ENCODE assay signal across 8 mouse cellular contexts in genomic region chr1:189729141-189729815, GRCm38 (mm10). TPM values are rescaled to one million over a fixed set of nuclear protein-coding genes. Genes with fewer than 3 reads are reported as not detected.
A peak's percentile ranks its signal among the peaks of the same experiment; 100 is the strongest.
DNase-seq lines count a peak whose midpoint lies in the region; ATAC-seq and TF ChIP-seq lines count a peak whose summit lies in the region.

No protein-coding gene starts in this region.

- WGBS in heart, embryonic 12.5 days = 9% methylated on average over 17 of the region's 17 CpGs
- WGBS in heart, postnatal 0 days = 19% methylated on average over 17 of the region's 17 CpGs
- WGBS in midbrain, embryonic 11.5 days = 8% methylated on average over 17 of the region's 17 CpGs

- DNase-seq in heart, postnatal 14 days = no peak
- no peak for DNase-seq in heart, postnatal 0 days (ENCODE audit: low spot score)
- peak; percentile 94 for DNase-seq in midbrain, embryonic 11.5 days (ENCODE audit: low spot score, missing footprints)
- no peak for DNase-seq in right cerebral cortex, adult 2 months (ENCODE audit: low spot score in 2 of 2)
- DNase-seq in adrenal gland, postnatal 36 days = no peak
- DNase-seq in urinary bladder, postnatal 25 days (ENCODE audit: low spot score) = no peak

- H3K27me3 ChIP-seq in heart, embryonic 12.5 days (replicated peaks) = no peaks in the 10 kb centered on the region
- no peaks in the 10 kb centered on the region for H3K27me3 ChIP-seq in ES-Bruce4 (ENCODE audit: control insufficient read depth, insufficient read depth, low read length, poor library complexity, severe bottlenecking)
- no peaks in the 10 kb centered on the region for H3K27me3 ChIP-seq in heart, postnatal 0 days (ENCODE audit: control insufficient read depth, insufficient read depth, low read length)
- peaks cover 13% of the 10 kb centered on the region for H3K27me3 ChIP-seq in midbrain, embryonic 11.5 days (ENCODE audit: control insufficient read depth, insufficient read depth, low read length)

- no peak for TF ChIP-seq EP300 in ES-Bruce4 (IDR thresholded peaks at IDR 0.05; ENCODE audit: insufficient read depth, low read depth, low read length)
- TF ChIP-seq EP300 in heart, postnatal 0 days (IDR thresholded peaks at IDR 0.05; ENCODE audit: low read depth) = no peak

- peak overlapping the region; percentile 94; the same call in 1 of the 2 replicates for H3K27ac ChIP-seq in heart, embryonic 12.5 days (ENCODE audit: poor library complexity, severe bottlenecking)
- peak overlapping the region; percentile 31 for H3K27ac ChIP-seq in ES-Bruce4 (ENCODE audit: insufficient read depth, low read length)
- H3K27ac ChIP-seq in heart, postnatal 0 days (ENCODE audit: low read depth) = peak overlapping the region; percentile 93
- no peak overlapping the region for H3K27ac ChIP-seq in midbrain, embryonic 11.5 days (ENCODE audit: low read depth, low read length)

- intact Hi-C loops in heart, postnatal 14 days (cut with DNase I) = loop anchor here (5.0 kb wide), 1 partner anchor 88 kb away; no protein-coding TSS in a partner anchor

- no peak for TF ChIP-seq POLR2A in ES-Bruce4 (IDR thresholded peaks at IDR 0.05; ENCODE audit: insufficient read depth, low read length)

- peaks cover 45% of the 10 kb centered on the region for H3K4me1 ChIP-seq in heart, embryonic 12.5 days (replicated peaks)
- H3K4me1 ChIP-seq in ES-Bruce4 (ENCODE audit: control insufficient read depth, insufficient read depth, low read length) = peaks cover 2% of the 10 kb centered on the region
- H3K4me1 ChIP-seq in heart, postnatal 0 days (ENCODE audit: control insufficient read depth, insufficient read depth) = peaks cover 21% of the 10 kb centered on the region
- H3K4me1 ChIP-seq in midbrain, embryonic 11.5 days (ENCODE audit: control insufficient read depth, insufficient read depth, low read length) = peaks cover 21% of the 10 kb centered on the region

- peak overlapping the region; percentile 88 for H3K4me2 ChIP-seq in heart, embryonic 12.5 days
- peak overlapping the region; percentile 77 for H3K4me2 ChIP-seq in heart, postnatal 0 days (ENCODE audit: low read depth, low read length)
- H3K4me2 ChIP-seq in midbrain, embryonic 11.5 days = peak overlapping the region; percentile 94

- H3K9ac ChIP-seq in heart, embryonic 12.5 days = peak overlapping the region; percentile 87
- peak overlapping the region; percentile 96 for H3K9ac ChIP-seq in ES-Bruce4 (ENCODE audit: low read depth, poor library complexity, severe bottlenecking)
- H3K9ac ChIP-seq in heart, postnatal 0 days (replicated peaks; ENCODE audit: low read depth, low read length) = peak overlapping the region; percentile 64
- no peak overlapping the region; the same call in 1 of the 2 replicates for H3K9ac ChIP-seq in midbrain, embryonic 11.5 days (ENCODE audit: low read length)

- ATAC-seq in heart, embryonic 12.5 days (ENCODE audit: insufficient number of reproducible peaks, low FRiP score) = no peak
- no peak for ATAC-seq in heart, postnatal 0 days (ENCODE audit: insufficient read depth, low read depth)
- ATAC-seq in midbrain, embryonic 11.5 days (ENCODE audit: low FRiP score) = no peak

- H3K9me3 ChIP-seq in heart, embryonic 12.5 days (replicated peaks) = 0 out of 2 replicates have a peak, but pooled peaks cover 3% of the 10 kb centered on the region
- H3K9me3 ChIP-seq in ES-Bruce4 (replicated peaks; ENCODE audit: control insufficient read depth, insufficient read depth, low read length, poor library complexity, severe bottlenecking) = no peaks in the 10 kb centered on the region
- H3K9me3 ChIP-seq in heart, postnatal 0 days (replicated peaks; ENCODE audit: control insufficient read depth, low read length) = no peaks in the 10 kb centered on the region
- no peaks in the 10 kb centered on the region for H3K9me3 ChIP-seq in midbrain, embryonic 11.5 days (ENCODE audit: control insufficient read depth, low read length)

- peak overlapping the region; percentile 67 for H3K4me3 ChIP-seq in heart, embryonic 12.5 days
- peak overlapping the region; percentile 94 for H3K4me3 ChIP-seq in ES-Bruce4 (ENCODE audit: low read depth, low read length)
- peak overlapping the region; percentile 69 for H3K4me3 ChIP-seq in heart, postnatal 0 days (ENCODE audit: low read depth, low read length)
- H3K4me3 ChIP-seq in midbrain, embryonic 11.5 days (ENCODE audit: low read depth, low read length) = peak overlapping the region; percentile 63

- H3K36me3 ChIP-seq in heart, embryonic 12.5 days = 0 out of 2 replicates have a peak, but pooled peaks cover 4% of the 10 kb centered on the region
- peaks cover 2% of the 10 kb centered on the region; the same call in 1 of the 2 replicates for H3K36me3 ChIP-seq in ES-Bruce4 (ENCODE audit: control insufficient read depth, insufficient read depth, low read length, poor library complexity, severe bottlenecking)
- no peaks in the 10 kb centered on the region for H3K36me3 ChIP-seq in heart, postnatal 0 days (replicated peaks; ENCODE audit: control insufficient read depth, insufficient read depth, low read length)
- no peaks in the 10 kb centered on the region for H3K36me3 ChIP-seq in midbrain, embryonic 11.5 days (ENCODE audit: control insufficient read depth, insufficient read depth, low read length)

- TF ChIP-seq CTCF in ES-Bruce4 (IDR thresholded peaks at IDR 0.05; ENCODE audit: low read depth, low read length) = no peak
- no peak for TF ChIP-seq CTCF in heart, postnatal 0 days (IDR thresholded peaks at IDR 0.05; ENCODE audit: low read depth)

RNA-seq across cellular contexts. Expression of gene Ptpn14, which starts 1.2 kb away (rescaled TPM):
- polyA plus RNA-seq in heart, embryonic 12.5 days (2016; fragmentation: Nextera tagmentation; extraction: Ambion mirVana) = 11.6 and 14.0 TPM in 2 replicates
- 10 to 100 TPM; 32.1 to 33.1 TPM for total RNA-seq in heart, postnatal 14 days (2021)
- 141 and 149 TPM in 2 replicates for polyA plus RNA-seq in ES-Bruce4 (2011; ENCODE audit: insufficient read depth, insufficient read length, low read depth, missing spikeins)
- total RNA-seq in heart, postnatal 0 days (2014; rRNA removed; ENCODE audit: low replicate concordance) = 23.5 and 24.5 TPM in 2 replicates
- polyA plus RNA-seq in heart, postnatal 0 days (2015; fragmentation: Nextera tagmentation; extraction: Ambion mirVana) = 4.2 TPM in 2 replicates
- 4.3 TPM in 2 replicates for polyA plus RNA-seq in midbrain, embryonic 11.5 days (2014; fragmentation: Nextera tagmentation; extraction: Ambion mirVana)
- 10 to 100 TPM; 18.5 to 22.7 TPM for total RNA-seq in adrenal gland, postnatal 36 days (2021)

RNA-seq across cellular contexts. Expression of gene Cenpf, which starts 41.4 kb away (rescaled TPM):
- 73.0 and 75.6 TPM in 2 replicates for polyA plus RNA-seq in heart, embryonic 12.5 days (2016; fragmentation: Nextera tagmentation; extraction: Ambion mirVana)
- total RNA-seq in heart, postnatal 14 days (2021) = 10 to 100 TPM in 1 of 2 experiments, 1 to 10 TPM in 1; 7.6 to 11.0 TPM
- polyA plus RNA-seq in ES-Bruce4 (2011; ENCODE audit: insufficient read depth, insufficient read length, low read depth, missing spikeins) = 157 and 169 TPM in 2 replicates
- 11.1 and 11.2 TPM in 2 replicates for total RNA-seq in heart, postnatal 0 days (2014; rRNA removed; ENCODE audit: low replicate concordance)
- 23.2 and 26.7 TPM in 2 replicates for polyA plus RNA-seq in heart, postnatal 0 days (2015; fragmentation: Nextera tagmentation; extraction: Ambion mirVana)
- polyA plus RNA-seq in midbrain, embryonic 11.5 days (2014; fragmentation: Nextera tagmentation; extraction: Ambion mirVana) = 135 and 140 TPM in 2 replicates
- total RNA-seq in adrenal gland, postnatal 36 days (2021) = 1 to 10 TPM; 4.0 to 4.7 TPM
